Mouse (Mus musculus) layer of hippocampus, adult 9-11 months (tissue): ENCODE measurements around the gene U2af1.
"Not testable (repeated sequence)": the region's sequence is repeated elsewhere in the genome, so short reads cannot be mapped to it uniquely, and the experiment has no call there.

ENCODE experiments used
- DNase-seq: peaks from one replicate; pipeline ENCODE4 v3.0.0; 2022

The U2af1 gene

GRCm38 (mm10) chr17:31658468-31659185, at the start of gene U2af1:
TSS of gene U2af1 (minus strand) at chr17:31658892.
- DNase-seq, result peak; percentile 99

- DNase-seq, result peak; percentile 59
Observed at GRCm38 (mm10) chr17:31705271-31706020, 46.8 kb upstream of the U2af1 start.

- no peak for DNase-seq
Observed at GRCm38 (mm10) chr17:31703276-31703980, 44.7 kb upstream of the U2af1 start.

- no peak for DNase-seq
Observed at GRCm38 (mm10) chr17:31698347-31698746, 39.7 kb upstream of the U2af1 start.

- DNase-seq, result not testable (repeated sequence)
Observed at GRCm38 (mm10) chr17:31695356-31695755, 36.7 kb upstream of the U2af1 start.

GRCm38 (mm10) chr17:31694949-31695348, 36.3 kb upstream of the U2af1 start:
- DNase-seq, result no peak

GRCm38 (mm10) chr17:31694023-31694376, 35.3 kb upstream of the U2af1 start:
- no peak for DNase-seq

- DNase-seq, result peak; percentile 73
Observed at GRCm38 (mm10) chr17:31693330-31694022, 34.8 kb upstream of the U2af1 start.

- no peak for DNase-seq
Observed at GRCm38 (mm10) chr17:31692918-31693317, 34.2 kb upstream of the U2af1 start.

- DNase-seq, result no peak
Observed at GRCm38 (mm10) chr17:31689606-31690005, 30.9 kb upstream of the U2af1 start.

GRCm38 (mm10) chr17:31688112-31688511, 29.4 kb upstream of the U2af1 start:
- DNase-seq, result no peak

- DNase-seq, result no peak
Observed at GRCm38 (mm10) chr17:31686225-31686564, 27.5 kb upstream of the U2af1 start.

GRCm38 (mm10) chr17:31685514-31686224, 27.0 kb upstream of the U2af1 start:
- DNase-seq, result peak; percentile 82

- no peak for DNase-seq
Observed at GRCm38 (mm10) chr17:31680450-31680849, 21.8 kb upstream of the U2af1 start.

- no peak for DNase-seq
Observed at GRCm38 (mm10) chr17:31677507-31677906, 18.8 kb upstream of the U2af1 start, which contains the start of gene Cryaa. TSS of gene Cryaa (plus strand) at chr17:31677807.

GRCm38 (mm10) chr17:31674426-31674825, 15.7 kb upstream of the U2af1 start:
- DNase-seq, result peak; percentile 87

- no peak for DNase-seq
Observed at GRCm38 (mm10) chr17:31672279-31672678, 13.6 kb upstream of the U2af1 start.

GRCm38 (mm10) chr17:31671698-31672097, 13.0 kb upstream of the U2af1 start:
- no peak for DNase-seq

GRCm38 (mm10) chr17:31670163-31670562, 11.5 kb upstream of the U2af1 start:
- DNase-seq, result no peak

GRCm38 (mm10) chr17:31668306-31668705, 9.6 kb upstream of the U2af1 start:
- no peak for DNase-seq

GRCm38 (mm10) chr17:31664760-31665159, 6.1 kb upstream of the U2af1 start:
- peak; percentile 75 for DNase-seq

- DNase-seq, result no peak
Observed at GRCm38 (mm10) chr17:31662855-31663254, 4.2 kb upstream of the U2af1 start.
